8 mouse cellular contexts compared by ENCODE assay signal in the genomic region with DNA sequence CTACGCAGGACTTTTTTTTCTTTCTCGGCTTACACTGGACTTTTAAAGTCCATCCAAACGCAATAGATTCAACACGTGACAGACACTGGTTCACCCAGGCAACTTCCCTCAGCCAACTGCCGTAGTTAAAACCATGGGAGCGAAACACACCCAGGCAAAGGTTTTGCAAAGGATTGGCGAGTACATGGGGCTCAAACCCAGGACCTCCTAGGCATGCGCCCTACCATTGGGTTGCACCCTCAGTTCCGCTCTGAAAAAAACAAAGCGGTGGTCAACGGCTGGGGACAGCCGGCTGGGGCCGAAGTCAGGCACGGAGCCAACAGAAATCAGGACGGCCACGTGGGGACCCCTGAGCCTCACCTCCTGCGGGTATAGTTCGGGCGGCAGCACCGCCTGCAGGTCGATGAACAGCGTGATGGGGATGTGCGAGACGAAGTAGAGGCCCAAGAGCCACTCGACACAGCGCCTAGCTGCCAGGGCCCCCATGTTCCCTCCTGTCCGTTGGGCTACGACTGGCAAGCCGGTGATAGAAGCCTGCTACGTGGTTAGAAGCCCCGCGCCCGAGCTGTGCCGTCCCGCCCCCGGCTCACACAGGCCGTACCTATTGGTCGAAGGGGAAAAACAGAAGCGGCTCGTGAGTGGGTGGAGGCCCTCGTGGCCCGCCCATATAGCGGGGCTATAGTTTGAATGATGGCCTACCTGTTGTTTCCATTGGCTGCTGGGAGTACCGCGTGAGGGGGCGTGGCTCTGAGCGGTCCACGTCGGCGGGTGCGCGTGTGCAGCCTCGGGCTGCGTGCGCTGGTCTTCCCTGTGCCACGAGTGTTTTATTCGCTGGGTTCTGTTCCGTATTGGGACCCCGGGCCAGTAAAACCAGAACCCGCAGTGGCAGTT. TPM values are rescaled to one million over a fixed set of nuclear protein-coding genes. Genes with fewer than 3 reads are reported as not detected.
DNase-seq lines count a peak whose midpoint lies in the region; ATAC-seq lines count a peak whose summit lies in the region.

A gene (minus strand): TSS at position 610 of the 891 bp plus-strand sequence.

- H3K27me3 ChIP-seq in hindbrain, embryonic 14.5 days (ENCODE audit: control insufficient read depth, insufficient read depth, low read length): no peaks in the 10 kb centered on the region

- peak within 1 kb of the TSS; percentile 82 for H3K27ac ChIP-seq in hindbrain, embryonic 14.5 days

- peak; percentile 100 for ATAC-seq in hindbrain, embryonic 14.5 days (ENCODE audit: low FRiP score)

- WGBS in hindbrain, embryonic 14.5 days: under 1% methylated on average over 60 of the region's 60 CpGs

- H3K9me3 ChIP-seq in hindbrain, embryonic 14.5 days (ENCODE audit: control insufficient read depth, low read length): peaks cover 10% of the 10 kb centered on the region; the same call in 1 of the 2 replicates

- H3K4me2 ChIP-seq in hindbrain, embryonic 14.5 days (replicated peaks): peak within 1 kb of the TSS; percentile 89

- H3K9ac ChIP-seq in hindbrain, embryonic 14.5 days: peak within 1 kb of the TSS; percentile 71

- no peaks in the 10 kb centered on the region for H3K36me3 ChIP-seq in hindbrain, embryonic 14.5 days (replicated peaks; ENCODE audit: control insufficient read depth, insufficient read depth)

- H3K4me1 ChIP-seq in hindbrain, embryonic 14.5 days (replicated peaks; ENCODE audit: control insufficient read depth, insufficient read depth, low read length): peaks cover 11% of the 10 kb centered on the region

- DNase-seq in R1 (ENCODE audit: low read depth, low spot score): peak; percentile 99
- DNase-seq in cerebellum, postnatal 25 days: peak; percentile 94 to 97
- peak; percentile 85 to 94 for DNase-seq in frontal cortex, postnatal 25 days (ENCODE audit: low spot score in 2 of 2)
- DNase-seq in hindbrain, embryonic 14.5 days (ENCODE audit: low spot score): peak; percentile 95
- DNase-seq in layer of hippocampus, postnatal 36 days: peak; percentile 94
- DNase-seq in lung, postnatal 36 days: peak; percentile 98
- peak; percentile 99 for DNase-seq in retina, postnatal 1 day
- peak; percentile 80 to 93 for DNase-seq in urinary bladder, adult 18-20 months (ENCODE audit: low spot score in 2 of 2)

- peak within 1 kb of the TSS; percentile 66 for H3K4me3 ChIP-seq in hindbrain, embryonic 14.5 days (replicated peaks; ENCODE audit: low read length)

RNA-seq across cellular contexts. Expression of the gene that starts here (rescaled TPM):
- polyA plus RNA-seq in hindbrain, embryonic 14.5 days (2014; fragmentation: Nextera tagmentation; extraction: Ambion mirVana): 38.2 and 49.3 TPM in 2 replicates
- total RNA-seq in layer of hippocampus, postnatal 36 days (2021): 10 to 100 TPM; 11.1 to 12.7 TPM

Comparison
In these comparisons a context has a peak if more than half of its experiments do, and no peak if none do; other contexts are left out.
1. Peak in every context shown above with its lines: DNase-seq, ATAC-seq, H3K4me3 ChIP-seq and H3K27ac ChIP-seq.